Mouse (Mus musculus): ENCODE measurements around the gene Eci1.
A peak's percentile ranks its signal among the peaks of the same experiment; 100 is the strongest.
"Not testable (repeated sequence)": the region's sequence is repeated elsewhere in the genome, so short reads cannot be mapped to it uniquely, and the experiment has no call there.

Eci1 gene

DNA sequence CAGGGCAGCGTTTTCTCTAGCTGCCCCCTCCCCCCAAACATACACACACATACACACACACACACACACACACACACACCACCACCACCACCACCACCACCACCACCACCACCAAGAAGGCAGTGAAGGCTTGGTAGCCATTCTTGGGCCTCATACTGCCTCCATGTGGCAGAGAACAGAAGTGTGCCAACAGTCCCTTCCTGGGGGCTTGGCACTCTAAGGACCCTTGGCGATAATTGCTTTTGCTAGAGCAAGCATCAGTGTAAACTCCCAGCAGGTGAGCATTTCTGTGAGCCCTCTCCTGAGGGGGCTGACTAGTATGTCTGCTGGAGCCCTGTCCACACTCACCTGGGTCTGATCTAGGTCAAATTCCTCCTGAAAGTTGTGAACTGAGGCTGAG, 14.7 kb downstream of the Eci1 start:
- DNase-seq: no peak

DNA sequence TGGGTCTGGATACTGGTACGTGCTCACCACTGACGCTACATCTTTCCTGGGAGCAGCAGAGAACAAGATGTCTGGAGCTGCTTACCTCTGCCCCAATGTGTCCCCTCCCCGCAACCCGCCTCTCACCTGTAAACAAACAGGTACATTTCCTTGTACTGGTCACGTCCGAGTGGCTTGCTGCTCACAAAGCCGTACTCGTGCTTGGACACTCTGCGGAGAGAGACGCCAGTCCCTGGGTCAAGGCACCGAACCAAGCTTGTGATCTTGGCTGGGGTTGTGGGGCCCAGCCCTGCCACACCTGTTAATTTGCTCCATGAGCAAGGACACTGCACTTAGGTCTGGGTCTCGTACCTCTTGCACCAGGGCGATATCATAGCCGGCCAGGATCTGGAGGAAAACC, 15.7 kb downstream of the Eci1 start:
- no peak for DNase-seq

DNA sequence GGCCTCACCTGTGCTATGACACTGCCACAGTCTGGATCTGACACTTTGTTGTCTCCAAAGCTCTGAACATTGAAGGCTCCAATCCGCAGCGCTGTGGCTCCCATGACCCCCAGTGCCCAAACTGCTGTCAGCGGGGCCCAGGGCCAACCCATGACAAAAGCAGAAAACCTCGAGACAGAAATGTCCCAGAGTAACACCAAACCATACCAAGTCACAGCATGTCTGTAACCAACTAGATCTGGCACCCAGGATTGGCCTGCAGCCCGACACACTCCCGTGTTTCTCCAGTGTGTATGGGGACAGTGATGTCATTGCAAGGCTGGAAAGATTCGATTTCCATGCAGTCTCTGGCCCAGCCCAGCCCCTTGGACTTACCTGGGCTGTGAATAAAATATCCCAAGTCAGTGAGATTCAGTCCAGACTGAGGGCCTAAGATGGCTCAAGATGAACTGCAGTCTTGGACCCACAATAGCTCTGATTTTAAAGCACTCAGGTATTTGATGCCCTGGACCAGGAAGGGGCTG, 16.3 kb downstream of the Eci1 start, which contains the start of gene Dnase1l2:
Gene Dnase1l2 (minus strand): TSS at position 474 of the 524 bp plus-strand sequence.
- DNase-seq: peak; percentile 48 to 49

DNA sequence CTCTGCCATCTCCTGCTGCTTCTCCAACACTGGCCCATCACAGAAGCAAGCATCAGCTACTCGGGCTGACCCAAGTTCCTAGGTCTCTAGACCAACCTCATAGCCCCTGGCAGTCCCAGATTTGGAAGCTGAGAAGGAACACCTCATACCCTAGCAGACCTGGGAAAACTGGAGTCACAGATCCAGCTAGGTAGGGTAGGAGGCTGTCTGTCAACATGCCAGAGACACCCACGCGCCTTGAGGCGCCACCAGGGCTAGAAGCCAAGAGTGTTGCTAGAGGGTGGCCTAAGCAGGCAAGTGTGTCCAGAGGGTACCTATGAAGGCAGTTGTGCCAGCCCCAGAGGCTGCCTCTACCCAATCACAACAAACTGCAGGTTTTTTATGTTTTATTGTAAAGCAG, 17.0 kb downstream of the Eci1 start:
- DNase-seq: peak; percentile 78 to 80

DNA sequence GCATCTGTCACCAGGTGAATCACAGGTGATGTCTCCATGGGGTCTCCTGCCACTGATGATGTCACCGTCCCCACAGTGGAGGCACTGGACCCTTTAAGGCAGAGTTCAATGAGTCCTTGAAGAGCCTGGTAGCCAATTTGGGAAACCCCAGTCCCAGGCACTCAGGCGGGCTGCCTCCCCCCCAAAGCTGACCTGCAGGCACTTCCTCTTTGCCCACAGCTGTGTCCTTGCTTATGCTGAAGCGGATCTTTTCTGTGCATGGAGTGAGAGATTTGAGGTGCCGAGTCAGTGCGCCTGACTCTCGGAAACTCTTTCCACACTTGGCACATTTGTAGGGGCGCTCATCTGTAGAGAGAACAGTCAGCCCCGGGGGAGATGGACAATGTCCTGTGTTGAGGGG, 20.1 kb downstream of the Eci1 start:
- DNase-seq: no peak

DNA sequence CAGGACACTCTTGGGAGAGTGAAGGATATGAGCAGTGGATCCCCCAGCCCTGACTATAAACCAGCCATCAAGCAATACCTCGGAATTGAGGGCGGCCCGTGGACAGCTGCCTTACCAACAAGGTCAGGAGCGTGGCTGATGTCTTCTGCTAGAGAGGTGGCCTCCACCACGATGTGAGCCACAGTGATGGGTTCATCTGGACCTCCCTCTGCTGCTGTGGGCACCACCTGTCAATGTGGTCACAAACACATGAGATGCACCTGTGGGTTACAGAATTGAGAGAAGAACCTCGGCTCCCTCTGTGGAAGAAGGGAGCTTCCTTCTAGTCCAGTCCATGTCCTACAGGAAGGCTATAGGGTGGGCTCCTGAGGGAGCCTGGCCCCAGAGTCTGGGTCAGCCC, 23.1 kb downstream of the Eci1 start:
- no peak for DNase-seq

DNA sequence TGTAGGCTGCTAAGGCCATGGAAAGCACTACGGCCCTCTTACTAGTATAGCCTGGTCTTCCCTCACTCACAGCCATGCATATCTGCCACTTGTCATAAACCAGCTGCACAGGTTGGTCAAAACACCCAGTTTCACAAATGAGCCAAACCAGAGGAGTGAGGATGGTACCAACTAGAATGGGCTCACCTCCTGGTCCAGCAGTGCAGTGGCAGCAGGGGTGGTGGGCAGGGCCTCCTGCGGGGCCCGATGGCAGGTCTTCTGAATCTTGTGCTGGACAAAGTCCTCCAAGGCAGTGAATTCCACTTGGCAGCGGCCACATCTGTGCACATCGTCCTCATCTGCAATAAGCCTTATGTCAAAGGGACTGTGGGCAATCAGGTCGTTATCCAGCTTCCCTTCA, 24.8 kb downstream of the Eci1 start:
- no peak for DNase-seq

DNA sequence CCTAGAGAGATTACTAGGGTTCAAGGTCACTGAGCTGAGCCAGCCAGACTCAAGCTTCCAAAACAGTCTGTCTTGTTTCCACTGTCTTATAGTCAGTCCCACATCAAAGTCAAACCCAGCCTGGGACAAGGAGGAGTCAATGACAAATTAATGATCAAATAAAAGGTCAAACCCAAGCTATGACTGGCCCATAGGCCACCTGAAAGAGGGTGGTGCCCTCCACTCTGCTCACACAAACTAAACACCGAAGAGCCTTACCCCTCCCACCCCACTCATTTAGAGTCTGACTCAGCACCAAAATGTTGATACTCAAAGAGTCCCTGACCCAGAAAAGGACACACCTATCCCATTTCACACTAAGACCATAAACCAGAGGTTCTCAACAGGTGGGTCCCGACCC, 26.9 kb downstream of the Eci1 start:
- no peak for DNase-seq

DNA sequence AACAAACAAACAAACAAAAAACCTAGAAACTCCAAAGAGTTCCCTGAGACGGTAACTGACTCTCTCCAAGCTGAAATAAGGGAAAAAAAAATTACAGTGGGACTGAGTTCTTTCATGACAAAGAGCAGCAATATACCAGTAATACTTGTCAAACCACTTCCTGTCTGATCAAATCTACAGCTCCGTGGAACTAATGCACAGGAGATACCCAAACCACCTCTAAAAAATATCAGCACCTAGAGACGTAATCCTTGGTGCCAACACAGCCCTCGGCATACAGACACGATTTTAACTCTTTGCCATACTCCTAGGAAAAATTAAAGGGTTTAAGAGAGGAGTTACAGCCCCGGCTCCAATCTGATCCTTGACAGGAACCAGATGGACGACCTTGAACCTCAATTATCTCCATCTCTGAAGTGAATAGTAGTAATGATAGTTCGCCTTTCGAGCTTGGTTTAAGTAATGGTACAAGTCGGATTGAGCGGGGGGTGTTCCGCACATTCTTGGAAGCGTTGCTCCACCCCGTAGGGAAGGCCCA, 27.8 kb downstream of the Eci1 start:
- no peak for DNase-seq

DNA sequence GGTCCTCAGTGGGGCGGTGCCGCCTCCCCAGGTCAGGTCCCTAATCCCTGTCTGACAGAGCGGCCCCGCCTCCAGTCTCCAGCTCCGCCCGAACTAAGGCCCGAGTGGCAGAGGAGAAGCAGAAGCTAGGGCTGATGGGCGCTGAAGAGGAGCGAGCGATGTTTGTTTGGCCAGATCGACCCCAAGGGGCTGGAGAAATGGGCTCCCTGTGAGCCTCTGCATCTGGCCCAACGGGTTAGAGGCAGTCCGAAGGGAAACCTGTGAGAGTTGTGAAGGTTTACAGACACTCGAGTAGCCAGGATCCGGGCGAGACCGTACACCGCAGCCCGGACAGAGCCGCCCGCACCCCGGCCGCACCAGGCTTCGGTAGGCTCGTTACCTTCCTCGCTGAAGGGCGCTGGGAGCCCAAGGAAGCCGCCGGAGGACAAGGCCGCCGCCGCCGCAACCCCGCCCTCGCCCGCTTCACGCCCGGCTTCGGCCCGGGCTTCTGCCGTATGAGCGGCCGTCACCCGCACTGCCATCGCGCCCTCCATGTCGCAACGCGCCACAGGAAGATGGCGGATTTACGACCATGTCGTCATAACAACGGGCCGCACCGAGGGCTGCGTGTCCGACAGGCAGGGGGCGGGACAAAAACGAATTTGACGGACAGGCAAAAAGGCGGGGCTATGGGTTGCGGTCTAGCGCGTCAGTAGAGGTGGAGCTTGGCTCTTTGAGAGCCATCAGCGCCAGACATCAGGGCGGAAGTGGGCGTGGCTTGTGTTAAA, 28.5 kb downstream of the Eci1 start:
- DNase-seq: peak; percentile 97 to 98

DNA sequence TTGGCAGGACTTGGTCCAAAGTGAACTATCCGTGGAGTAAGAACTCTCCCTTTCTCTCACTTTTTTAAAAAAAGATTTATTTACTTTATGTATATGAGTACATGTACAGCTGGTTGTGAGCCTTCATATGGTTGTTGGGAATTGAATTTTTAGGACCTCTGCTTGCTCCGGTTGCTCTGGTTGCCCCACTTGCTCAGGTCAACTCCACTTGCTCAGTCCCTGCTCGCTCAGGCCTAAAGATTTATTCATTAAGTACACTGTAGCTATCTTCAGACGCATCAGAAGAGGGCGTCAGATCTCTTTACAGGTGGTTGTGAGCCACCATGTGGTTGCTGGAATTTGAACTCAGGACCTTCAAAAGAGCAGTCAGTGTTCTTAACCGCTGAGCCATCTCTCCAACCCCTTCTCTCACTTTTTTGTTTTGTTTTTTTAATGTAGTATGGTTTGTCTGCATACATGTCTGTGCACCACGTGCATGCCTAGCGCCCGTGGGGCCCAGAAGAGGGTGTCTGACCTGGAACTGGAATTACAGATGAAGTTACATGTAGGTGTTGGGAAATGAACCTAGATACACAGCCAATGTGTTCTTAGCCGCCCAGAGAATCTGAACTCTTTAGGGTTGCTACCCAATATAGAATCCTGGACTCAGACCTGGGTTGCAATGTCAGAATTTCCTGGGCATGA, 29.2 kb downstream of the Eci1 start:
- not testable (repeated sequence) for DNase-seq

DNA sequence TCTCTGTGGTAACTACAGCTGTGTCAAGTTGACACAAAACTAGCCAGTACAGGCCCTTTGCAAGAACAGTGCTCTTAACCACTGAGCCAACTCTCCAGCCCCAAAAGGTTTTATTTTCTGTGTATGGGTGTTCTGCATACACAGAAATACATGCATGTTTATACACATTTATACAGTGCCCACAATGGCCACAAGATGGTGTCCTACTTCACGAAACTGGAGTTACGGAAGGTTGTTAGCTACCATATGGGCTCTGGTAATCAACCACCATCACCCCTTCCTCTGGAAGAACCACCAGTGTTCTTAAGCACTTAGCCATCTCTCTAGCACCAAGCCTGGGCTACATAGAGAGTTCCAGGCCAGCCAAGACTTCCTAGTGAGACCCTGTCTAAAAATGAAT, 35.1 kb downstream of the Eci1 start:
- no peak for DNase-seq

DNA sequence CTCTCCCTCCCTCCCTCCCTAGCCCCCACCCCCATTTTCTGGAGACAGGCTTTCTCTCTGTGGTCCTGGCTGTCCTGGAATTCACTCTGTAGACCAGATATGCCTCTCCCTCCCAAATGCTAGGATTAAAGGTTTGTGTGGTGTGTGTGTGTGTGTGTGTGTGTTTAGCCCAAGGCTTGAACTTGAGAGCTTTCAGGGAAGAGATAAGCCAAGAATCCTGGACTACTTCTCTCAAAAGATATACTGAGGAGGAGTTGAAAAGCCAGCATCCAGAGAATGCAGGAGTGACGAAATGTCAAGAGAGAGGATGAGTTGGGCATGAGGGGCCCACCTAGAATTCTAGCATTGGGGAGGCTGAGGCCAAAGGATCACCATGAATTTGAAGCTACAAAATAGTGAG, 36.5 kb downstream of the Eci1 start:
- DNase-seq: no peak

DNA sequence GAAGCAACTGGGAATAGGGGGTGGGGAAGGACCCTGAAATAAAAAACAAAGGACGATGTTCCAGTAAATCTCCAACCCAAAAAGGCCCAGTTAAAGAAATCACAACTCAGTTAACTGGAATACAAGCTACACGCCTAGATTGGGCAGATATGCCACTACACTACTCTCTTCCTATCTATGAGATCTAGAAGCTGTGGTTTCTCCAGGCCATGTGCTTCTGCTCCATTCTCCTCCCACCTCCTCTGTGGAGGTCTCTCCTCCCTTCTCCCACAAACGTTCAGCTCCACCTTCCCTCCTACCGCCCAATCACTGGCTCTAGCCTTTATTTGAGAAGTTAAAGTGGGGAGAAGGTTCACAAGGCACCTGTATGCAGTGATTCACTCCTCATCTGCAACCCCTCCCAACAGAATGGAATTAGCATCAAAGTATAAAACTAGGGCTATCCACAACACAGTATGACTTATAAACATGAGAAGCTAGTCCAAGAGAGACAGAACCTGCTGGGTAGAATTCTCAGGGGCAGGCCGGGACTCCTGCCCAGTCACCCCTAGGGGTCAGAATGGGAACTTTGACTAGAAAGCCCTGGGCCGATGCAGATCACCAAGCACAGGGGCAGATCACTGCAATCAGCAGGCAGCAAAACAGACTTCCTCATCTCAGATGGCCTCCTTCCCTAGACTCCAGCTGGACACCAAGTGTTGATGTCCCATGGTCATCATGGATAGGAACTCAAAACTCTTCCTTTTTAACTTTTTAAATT, 37.1 kb downstream of the Eci1 start:
- no peak for DNase-seq

DNA sequence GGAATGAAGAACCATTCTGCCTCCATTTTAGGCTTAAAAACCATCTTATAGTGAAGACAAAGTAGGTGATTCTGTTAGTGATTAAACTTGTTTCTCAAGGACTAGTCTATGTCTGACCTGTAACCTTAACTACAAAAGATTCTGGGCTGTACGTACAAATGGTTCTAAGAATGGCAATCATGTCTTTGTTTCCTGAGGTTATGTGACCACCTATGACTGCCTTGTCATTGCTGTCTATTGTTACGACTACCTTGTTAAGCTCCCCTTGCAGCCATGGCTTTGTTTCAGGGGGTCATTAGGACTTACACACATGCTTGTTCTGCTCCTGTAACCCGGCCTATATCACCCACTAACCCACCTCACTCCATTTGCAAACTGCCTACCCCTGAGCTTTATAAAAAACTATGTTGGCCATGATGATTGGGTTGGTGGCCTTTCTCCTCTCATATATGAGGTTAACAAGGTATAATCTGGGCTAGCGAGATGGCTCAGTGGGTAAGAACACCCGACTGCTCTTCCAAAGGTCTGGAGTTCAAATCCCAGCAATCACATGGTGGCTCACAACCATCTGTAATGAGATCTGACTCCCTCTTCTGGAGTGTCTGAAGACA, 42.3 kb downstream of the Eci1 start:
- DNase-seq: no peak

DNA sequence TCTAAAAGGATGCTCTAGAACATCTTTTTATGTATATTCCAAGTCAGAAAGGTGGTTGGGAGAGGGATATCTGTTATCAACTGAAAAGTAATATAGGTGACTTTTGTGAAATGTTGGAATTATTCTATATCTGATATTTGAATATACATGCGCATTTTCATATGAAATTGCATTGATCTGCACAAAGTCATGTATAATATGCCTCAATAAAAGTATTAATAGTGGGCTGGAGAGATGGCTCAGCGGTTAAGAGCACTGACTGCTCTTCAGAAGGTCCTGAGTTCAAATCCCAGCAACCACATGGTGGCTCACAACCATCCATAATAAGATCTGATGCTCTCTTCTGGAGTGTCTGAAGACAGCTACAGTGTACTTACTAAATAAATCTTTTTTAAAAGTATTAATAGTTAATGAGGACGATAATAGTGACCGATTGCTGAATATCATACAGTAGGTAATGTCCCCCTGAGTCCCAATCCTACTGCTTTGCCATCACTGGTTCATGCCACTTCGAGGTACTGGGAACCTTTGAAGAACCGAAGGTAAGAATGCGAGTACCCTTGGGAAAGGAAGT, 43.0 kb downstream of the Eci1 start:
- no peak for DNase-seq

DNA sequence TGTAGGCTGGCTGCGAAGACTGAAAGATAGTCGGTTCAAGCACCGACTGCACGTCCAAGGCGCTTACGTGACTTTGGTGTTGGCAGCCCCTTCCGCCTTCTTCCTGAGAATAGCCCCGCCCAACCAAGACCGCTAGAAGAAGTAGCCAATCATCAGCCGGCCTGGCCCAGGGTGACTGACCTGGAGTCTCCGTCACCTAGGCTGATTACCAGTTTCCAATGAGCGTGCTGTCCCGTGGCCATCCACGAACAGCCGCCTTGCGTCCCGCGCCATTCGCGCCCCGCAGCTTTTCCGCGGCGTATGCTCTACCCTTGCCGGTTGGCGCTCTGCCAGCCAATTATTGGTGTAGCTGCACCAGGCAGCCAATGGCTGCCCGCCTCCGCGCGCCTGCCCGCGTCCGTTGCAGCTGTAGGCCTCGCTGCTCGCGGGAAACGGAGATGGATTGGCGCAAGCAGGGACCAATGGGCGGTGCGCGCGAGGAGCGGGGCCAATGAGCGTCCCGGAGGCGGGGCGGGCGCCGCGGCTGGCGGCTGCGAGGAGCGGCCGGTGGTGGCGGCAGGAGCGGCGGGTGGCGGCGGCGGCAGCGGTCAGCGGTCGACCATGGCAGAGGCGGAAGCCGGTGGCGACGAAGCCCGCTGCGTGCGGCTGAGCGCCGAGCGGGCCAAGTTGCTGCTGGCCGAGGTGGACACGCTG, 43.6 kb downstream of the Eci1 start, which contains the start of the genes E4f1 and Pgp:
Gene E4f1 (minus strand): TSS at position 404 of the 693 bp plus-strand sequence.
Gene Pgp (plus strand): TSS at position 483 of the 693 bp plus-strand sequence.
- DNase-seq: peak; percentile 100

DNA sequence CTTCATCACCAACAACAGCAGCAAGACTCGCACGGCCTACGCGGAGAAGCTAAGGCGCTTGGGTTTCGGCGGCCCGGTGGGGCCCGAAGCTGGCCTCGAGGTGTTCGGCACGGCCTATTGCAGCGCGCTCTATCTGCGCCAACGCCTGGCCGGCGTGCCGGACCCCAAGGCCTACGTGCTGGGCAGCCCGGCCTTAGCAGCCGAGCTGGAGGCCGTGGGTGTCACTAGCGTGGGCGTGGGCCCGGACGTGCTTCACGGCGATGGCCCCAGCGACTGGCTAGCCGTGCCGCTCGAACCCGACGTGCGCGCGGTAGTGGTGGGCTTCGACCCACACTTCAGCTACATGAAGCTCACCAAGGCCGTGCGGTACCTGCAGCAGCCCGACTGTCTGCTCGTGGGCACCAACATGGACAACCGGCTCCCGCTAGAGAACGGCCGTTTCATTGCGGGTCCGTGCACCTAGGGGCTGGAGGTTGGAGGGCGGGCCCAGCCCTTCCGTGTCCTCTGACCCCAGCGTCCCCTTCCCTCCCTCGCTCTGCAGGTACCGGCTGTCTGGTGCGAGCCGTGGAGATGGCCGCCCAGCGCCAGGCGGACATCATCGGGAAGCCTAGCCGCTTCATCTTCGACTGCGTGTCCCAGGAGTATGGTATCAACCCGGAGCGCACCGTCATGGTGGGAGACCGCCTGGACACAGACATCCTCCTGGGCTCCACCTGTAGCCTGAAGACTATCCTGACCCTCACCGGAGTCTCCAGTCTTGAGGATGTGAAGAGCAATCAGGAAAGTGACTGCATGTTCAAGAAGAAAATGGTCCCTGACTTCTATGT, 44.5 kb downstream of the Eci1 start:
- peak; percentile 43 to 54 for DNase-seq

DNA sequence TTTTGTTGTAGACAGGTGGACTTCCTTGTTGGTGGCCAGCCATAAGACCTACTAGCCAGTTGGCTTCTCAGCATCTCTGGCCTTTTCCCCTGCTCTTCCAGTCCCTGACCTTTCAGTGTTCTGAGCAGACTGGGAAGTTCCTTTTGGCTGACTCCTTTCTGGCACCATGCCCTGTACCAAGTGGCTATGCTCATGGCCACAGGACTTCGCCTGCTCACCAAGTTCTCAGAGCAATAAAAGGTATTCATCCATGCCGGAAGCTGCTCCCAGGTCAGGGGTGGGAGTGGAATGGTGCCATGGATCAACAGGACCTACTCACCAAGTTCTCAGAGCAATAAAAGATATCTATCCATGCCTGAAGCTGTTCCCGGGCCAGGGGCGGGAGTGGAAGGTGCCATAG, 46.1 kb downstream of the Eci1 start:
- DNase-seq: peak; percentile 62 to 75

DNA sequence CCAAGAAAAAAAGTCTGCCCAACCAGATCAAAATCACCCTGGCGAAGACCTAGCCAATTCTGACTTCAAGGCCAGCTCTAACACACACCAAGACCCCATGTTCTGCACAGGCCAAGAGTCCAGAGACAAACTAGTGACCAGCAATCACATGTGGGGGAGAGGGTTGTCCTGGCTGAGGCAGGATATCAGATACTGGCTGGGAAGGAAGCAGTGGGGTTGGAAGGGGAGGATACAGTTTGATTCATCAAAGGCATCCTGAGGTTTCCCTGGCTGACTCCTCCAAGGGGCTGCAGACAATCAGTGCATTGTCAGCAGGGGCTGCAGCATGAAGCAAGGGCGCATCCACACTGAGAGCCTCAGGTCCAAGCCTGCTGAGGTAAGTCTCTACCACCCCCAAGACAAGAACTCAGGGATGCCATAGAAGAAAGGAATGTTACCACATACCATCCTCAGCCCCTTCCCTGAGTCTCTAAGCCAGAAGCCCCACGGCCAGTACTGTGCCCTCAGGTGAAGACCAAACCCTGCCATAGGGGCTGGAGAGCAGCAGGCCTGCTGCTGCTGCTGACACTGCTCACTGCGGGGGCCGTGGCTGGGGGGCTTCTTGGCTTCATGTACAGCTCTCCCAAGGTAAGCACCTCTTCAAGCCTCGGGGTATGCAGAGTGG, 47.3 kb downstream of the Eci1 start, which contains the start of gene Bricd5:
Gene Bricd5 (plus strand): TSS at position 273 of the 664 bp plus-strand sequence.
- no peak for DNase-seq

All from cerebellum, postnatal 36 days (tissue).